Mouse (Mus musculus) heart, postnatal 0 days (tissue): ENCODE measurements at regions not wholly inside any gene's neighbourhood (a gene's known extent, or its start where the extent isn't known, plus 50 kb on each side); places are given as distances from the start of the nearest gene placed in this dataset.

Source experiments
- CTCF ChIP-seq: IDR thresholded peaks from 2 replicates; pipeline ENCODE4 v1.5.1; 2016; ENCODE audit warnings: antibody characterized with exemption, control low read depth, low read depth
- EP300 ChIP-seq: IDR thresholded peaks from 2 replicates; pipeline ENCODE4 v1.6.1; 2016; ENCODE audit warnings: antibody characterized with exemption, low read depth

DNA sequence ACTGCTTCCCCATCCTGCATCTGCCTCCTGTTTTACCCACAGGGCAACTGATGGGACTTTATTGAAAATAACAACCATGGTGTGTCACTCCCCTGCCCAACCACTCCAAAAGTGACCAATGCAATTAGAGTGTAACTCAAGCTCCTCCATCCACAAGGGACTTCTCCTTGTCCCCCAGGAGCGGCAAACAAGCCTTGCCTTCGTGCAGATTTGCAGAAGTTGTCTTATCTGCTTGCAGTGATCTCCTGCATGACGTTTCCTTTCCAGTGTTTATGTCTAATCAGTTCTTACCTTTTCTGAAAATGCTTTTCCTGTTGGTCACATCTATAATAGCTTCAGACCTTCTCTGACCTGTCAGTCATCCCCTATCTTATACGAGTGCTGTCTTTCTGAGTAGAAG, 100.5 kb upstream of the Rxylt1 start:
- TF ChIP-seq CTCF = no peak
- no peak for TF ChIP-seq EP300
